Mouse (Mus musculus) C2C12 (cell line): ENCODE results near the gene Esyt2.

Source experiments
- CEBPB ChIP-seq: IDR thresholded peaks from one replicate; pipeline ENCODE4 v1.6.1; 2011; ENCODE audit warnings: low read depth, mild to moderate bottlenecking, control low read depth, moderate library complexity
- CTCF ChIP-seq: IDR thresholded peaks from one replicate; pipeline ENCODE4 v1.5.1; 2011; ENCODE audit not compliant: control insufficient read depth, insufficient read depth, insufficient read length
- MAX ChIP-seq: IDR thresholded peaks from one replicate; pipeline ENCODE4 v1.6.1; 2011; ENCODE audit warnings: mild to moderate bottlenecking, control low read depth
- MYOD1 ChIP-seq: IDR thresholded peaks from one replicate; pipeline ENCODE4 v1.6.1; 2011; ENCODE audit warnings: low read depth; ENCODE audit not compliant: control insufficient read depth, insufficient read length
- MYOG ChIP-seq: IDR thresholded peaks from one replicate; pipeline ENCODE4 v1.6.1; 2011; ENCODE audit not compliant: control insufficient read depth, insufficient read length; ENCODE audit errors: extremely low read depth

GRCm38 (mm10) chr12:116236658-116237057, 44.3 kb upstream of the Esyt2 start:
- no peak for TF ChIP-seq CTCF
- TF ChIP-seq MAX = no peak
- no peak for TF ChIP-seq MYOG
- no peak for TF ChIP-seq MYOD1
- no peak for TF ChIP-seq CEBPB
